Mouse (Mus musculus): Measurements from ENCODE around the gene Paqr9. TPM values are rescaled to one million over a fixed set of nuclear protein-coding genes. Genes with fewer than 3 reads are reported as not detected.

The Paqr9 gene
- polyA plus RNA-seq, 1 experiment from 2014 or later: 0.29 TPM

DNA sequence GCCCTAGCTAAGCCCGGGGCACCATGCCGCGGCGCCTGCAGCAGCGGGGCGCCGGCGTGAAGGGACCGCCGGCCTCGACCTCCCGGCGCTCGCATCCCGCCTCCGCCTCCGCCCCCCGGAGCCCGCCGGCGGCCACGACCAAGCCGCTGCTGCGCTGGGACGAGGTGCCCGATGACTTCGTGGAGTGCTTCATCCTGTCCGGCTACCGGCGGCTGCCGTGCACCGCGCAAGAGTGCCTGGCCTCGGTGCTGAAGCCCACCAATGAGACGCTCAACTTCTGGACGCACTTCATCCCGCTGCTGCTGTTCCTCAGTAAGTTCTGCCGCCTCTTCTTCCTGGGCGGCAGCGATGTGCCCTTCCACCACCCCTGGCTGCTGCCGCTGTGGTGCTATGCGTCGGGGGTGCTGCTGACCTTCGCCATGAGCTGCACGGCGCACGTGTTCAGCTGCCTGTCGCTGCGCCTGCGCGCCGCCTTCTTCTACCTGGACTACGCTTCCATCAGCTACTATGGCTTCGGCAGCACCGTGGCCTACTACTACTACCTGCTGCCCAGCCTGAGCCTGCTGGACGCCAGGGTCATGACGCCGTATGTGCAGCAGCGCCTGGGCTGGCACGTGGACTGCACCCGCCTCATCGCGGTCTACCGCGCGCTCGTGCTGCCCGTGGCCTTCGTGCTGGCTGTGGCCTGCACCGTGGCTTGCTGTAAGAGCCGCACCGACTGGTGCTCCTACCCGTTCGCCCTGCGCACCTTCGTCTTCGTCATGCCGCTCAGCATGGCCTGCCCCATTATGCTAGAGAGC is 679 bp downstream of the Paqr9 start:
- ATAC-seq (replicated peaks; ENCODE audit: insufficient number of reproducible peaks, low FRiP score, low TSS enrichment, low read depth): peak; percentile 66
- no peaks in the 10 kb centered on the region for H3K4me1 ChIP-seq (ENCODE audit: control insufficient read depth, insufficient read depth, low read length)
- H3K4me3 ChIP-seq (ENCODE audit: low read depth, low read length): peak overlapping the region; percentile 59
- peak overlapping the region; percentile 62 for H3K9ac ChIP-seq (replicated peaks; ENCODE audit: low read length)
- no peaks in the 10 kb centered on the region for H3K36me3 ChIP-seq (replicated peaks; ENCODE audit: control insufficient read depth, insufficient read depth, low read depth, low read length)
- H3K9me3 ChIP-seq (replicated peaks; ENCODE audit: control insufficient read depth, low read length): no peaks in the 10 kb centered on the region
- 14% methylated on average over 74 of the region's 78 CpGs for WGBS
- no peak overlapping the region for H3K27ac ChIP-seq (replicated peaks; ENCODE audit: low read depth, low read length)
- H3K4me2 ChIP-seq (ENCODE audit: low read depth, low read length): peak overlapping the region; percentile 97
- H3K27me3 ChIP-seq (ENCODE audit: control insufficient read depth, insufficient read depth, low read length): peaks cover 31% of the 10 kb centered on the region
- peak; percentile 34 for DNase-seq (ENCODE audit: low spot score)

DNA sequence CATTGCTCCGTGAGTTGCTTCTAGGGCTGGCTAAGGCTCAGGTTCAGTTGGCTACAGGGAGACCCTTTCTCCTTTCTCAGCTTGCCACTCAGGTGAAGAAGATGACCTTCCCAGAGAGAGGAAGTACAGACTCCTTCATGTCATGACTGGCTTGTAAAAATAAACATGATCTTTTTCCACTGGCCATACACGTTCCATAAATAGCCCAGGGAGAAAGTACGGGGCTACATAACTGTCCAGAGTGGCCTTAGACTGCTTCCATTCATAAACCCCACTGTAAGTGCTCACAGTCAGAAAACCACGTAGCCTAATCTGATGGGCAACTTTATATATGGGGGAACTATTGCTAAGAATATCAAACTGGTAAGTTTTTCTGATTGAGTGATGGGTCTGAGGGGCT is 4.6 kb downstream of the Paqr9 start:
- DNase-seq (ENCODE audit: low spot score) (no peak), ATAC-seq (replicated peaks; ENCODE audit: insufficient number of reproducible peaks, low FRiP score, low TSS enrichment, low read depth) (no peak)
- no peaks in the 10 kb centered on the region for H3K9me3 ChIP-seq (replicated peaks; ENCODE audit: control insufficient read depth, low read length)
- H3K4me1 ChIP-seq (ENCODE audit: control insufficient read depth, insufficient read depth, low read length): no peaks in the 10 kb centered on the region
- H3K4me2 ChIP-seq (ENCODE audit: low read depth, low read length): no peak overlapping the region
- WGBS: 60% methylated on average over 4 of the region's 4 CpGs
- no peak overlapping the region for H3K9ac ChIP-seq (replicated peaks; ENCODE audit: low read length)
- peaks cover 22% of the 10 kb centered on the region for H3K27me3 ChIP-seq (ENCODE audit: control insufficient read depth, insufficient read depth, low read length)
- no peaks in the 10 kb centered on the region for H3K36me3 ChIP-seq (replicated peaks; ENCODE audit: control insufficient read depth, insufficient read depth, low read depth, low read length)
- no peak overlapping the region for H3K4me3 ChIP-seq (ENCODE audit: low read depth, low read length)
- H3K27ac ChIP-seq (replicated peaks; ENCODE audit: low read depth, low read length): no peak overlapping the region

DNA sequence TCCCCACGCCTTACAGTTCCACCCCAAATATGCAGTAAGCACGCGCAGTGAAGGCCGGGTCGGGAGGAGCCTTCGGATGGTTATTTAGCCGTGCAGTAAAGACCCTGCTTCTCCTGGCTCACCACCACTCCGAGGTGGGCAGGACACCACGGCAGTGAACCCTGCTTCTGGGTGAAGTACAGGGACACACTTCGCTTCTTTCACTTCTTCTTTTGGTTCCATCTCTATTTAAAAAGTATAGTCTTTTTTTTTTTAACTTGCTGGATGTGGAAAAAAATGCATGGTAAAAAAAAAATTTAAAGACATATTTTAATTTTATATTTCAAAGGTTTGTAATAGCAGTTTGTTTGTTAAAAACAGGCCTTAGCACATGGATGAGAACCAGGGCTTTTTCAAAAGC is 6.9 kb downstream of the Paqr9 start:
- no peaks in the 10 kb centered on the region for H3K9me3 ChIP-seq (replicated peaks; ENCODE audit: control insufficient read depth, low read length)
- no peak for DNase-seq (ENCODE audit: low spot score)
- no peak for ATAC-seq (replicated peaks; ENCODE audit: insufficient number of reproducible peaks, low FRiP score, low TSS enrichment, low read depth)
- H3K4me3 ChIP-seq (ENCODE audit: low read depth, low read length): no peak overlapping the region
- WGBS: 89% methylated on average over 10 of the region's 10 CpGs
- no peak overlapping the region for H3K4me2 ChIP-seq (ENCODE audit: low read depth, low read length)
- H3K27ac ChIP-seq (replicated peaks; ENCODE audit: low read depth, low read length): no peak overlapping the region
- H3K4me1 ChIP-seq (ENCODE audit: control insufficient read depth, insufficient read depth, low read length): no peaks in the 10 kb centered on the region
- peaks cover 2% of the 10 kb centered on the region for H3K27me3 ChIP-seq (ENCODE audit: control insufficient read depth, insufficient read depth, low read length)
- no peak overlapping the region for H3K9ac ChIP-seq (replicated peaks; ENCODE audit: low read length)
- H3K36me3 ChIP-seq (replicated peaks; ENCODE audit: control insufficient read depth, insufficient read depth, low read depth, low read length): no peaks in the 10 kb centered on the region

DNA sequence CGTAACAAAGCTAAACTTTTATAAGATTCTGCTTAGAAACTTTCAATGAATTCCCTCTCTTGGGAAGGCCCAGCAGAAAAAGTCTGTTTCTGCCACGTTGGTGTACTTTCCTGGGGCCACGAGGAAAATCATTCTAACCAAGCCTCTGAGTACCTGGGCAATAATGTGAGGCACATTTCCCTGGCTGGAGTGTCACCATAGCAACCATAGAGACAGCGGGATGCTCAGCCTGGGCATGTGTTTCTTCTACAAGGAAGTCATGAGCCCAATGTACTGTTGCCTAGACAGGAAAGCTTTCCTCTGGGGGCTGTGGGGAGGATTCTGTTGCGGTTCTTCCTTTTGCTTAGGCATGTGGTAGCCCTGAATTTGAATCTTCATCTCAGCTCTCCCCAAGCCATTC is 7.5 kb downstream of the Paqr9 start:
- Histone ChIP-seq H3K36me3 (replicated peaks; ENCODE audit: control insufficient read depth, insufficient read depth, low read depth, low read length) (no peaks in the 10 kb centered on the region), H3K9me3 (replicated peaks; ENCODE audit: control insufficient read depth, low read length) (no peaks in the 10 kb centered on the region), H3K4me1 (ENCODE audit: control insufficient read depth, insufficient read depth, low read length) (no peaks in the 10 kb centered on the region), H3K4me3 (ENCODE audit: low read depth, low read length) (no peak overlapping the region), H3K9ac (replicated peaks; ENCODE audit: low read length) (no peak overlapping the region), H3K27ac (replicated peaks; ENCODE audit: low read depth, low read length) (no peak overlapping the region), H3K4me2 (ENCODE audit: low read depth, low read length) (no peak overlapping the region), H3K27me3 (ENCODE audit: control insufficient read depth, insufficient read depth, low read length) (no peaks in the 10 kb centered on the region)
- no peak for DNase-seq (ENCODE audit: low spot score)
- no peak for ATAC-seq (replicated peaks; ENCODE audit: insufficient number of reproducible peaks, low FRiP score, low TSS enrichment, low read depth)
- WGBS: 62% methylated on average over 5 of the region's 5 CpGs

DNA sequence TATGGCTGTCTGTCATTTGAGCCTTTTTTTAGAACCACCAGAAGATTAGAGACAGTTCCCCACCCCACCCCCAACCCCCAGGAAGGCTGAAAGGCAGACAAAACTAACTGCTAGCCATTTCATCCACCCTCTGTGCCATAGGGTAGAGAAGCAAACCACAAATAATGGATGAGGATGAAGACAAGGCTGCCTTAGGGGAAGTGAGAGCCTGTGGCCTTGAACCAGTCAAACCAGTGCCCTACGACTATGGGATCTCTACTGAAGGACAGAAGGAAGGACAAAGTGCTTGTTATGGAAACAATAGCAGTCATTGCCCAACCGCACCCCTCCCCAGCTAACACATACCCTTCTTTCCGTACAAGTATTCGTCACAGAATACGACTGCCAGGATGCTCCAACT is 9.8 kb downstream of the Paqr9 start:
- 90% methylated on average over 5 of the region's 5 CpGs for WGBS
- Histone ChIP-seq H3K9me3 (replicated peaks; ENCODE audit: control insufficient read depth, low read length) (no peaks in the 10 kb centered on the region), H3K4me2 (ENCODE audit: low read depth, low read length) (no peak overlapping the region), H3K4me1 (ENCODE audit: control insufficient read depth, insufficient read depth, low read length) (no peaks in the 10 kb centered on the region), H3K36me3 (replicated peaks; ENCODE audit: control insufficient read depth, insufficient read depth, low read depth, low read length) (no peaks in the 10 kb centered on the region), H3K4me3 (ENCODE audit: low read depth, low read length) (no peak overlapping the region), H3K27ac (replicated peaks; ENCODE audit: low read depth, low read length) (no peak overlapping the region), H3K9ac (replicated peaks; ENCODE audit: low read length) (no peak overlapping the region), H3K27me3 (ENCODE audit: control insufficient read depth, insufficient read depth, low read length) (no peaks in the 10 kb centered on the region)
- no peak for ATAC-seq (replicated peaks; ENCODE audit: insufficient number of reproducible peaks, low FRiP score, low TSS enrichment, low read depth)
- DNase-seq (ENCODE audit: low spot score): no peak

DNA sequence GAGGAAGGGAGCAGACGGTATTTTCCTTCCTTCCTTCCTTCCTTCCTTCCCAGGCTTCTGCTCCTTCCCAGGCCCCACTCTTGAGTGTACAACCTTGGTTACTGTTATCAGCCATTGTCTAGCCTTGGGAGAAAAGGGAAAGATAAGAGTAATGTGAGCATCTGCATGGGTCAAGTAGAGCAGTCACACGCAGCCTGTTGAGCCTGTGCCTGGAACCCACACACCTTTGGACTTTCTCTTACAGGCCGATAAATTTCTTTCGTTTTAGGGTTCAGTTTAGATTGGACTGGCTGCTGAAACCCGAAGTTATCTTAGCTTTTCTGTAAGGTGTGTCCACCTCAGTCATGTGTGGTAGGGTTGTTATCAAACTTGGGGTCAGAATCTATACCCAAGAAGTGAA is 10.5 kb downstream of the Paqr9 start:
- Histone ChIP-seq H3K4me1 (ENCODE audit: control insufficient read depth, insufficient read depth, low read length) (no peaks in the 10 kb centered on the region), H3K4me3 (ENCODE audit: low read depth, low read length) (no peak overlapping the region), H3K4me2 (ENCODE audit: low read depth, low read length) (no peak overlapping the region), H3K36me3 (replicated peaks; ENCODE audit: control insufficient read depth, insufficient read depth, low read depth, low read length) (no peaks in the 10 kb centered on the region), H3K9me3 (replicated peaks; ENCODE audit: control insufficient read depth, low read length) (no peaks in the 10 kb centered on the region), H3K9ac (replicated peaks; ENCODE audit: low read length) (no peak overlapping the region), H3K27me3 (ENCODE audit: control insufficient read depth, insufficient read depth, low read length) (no peaks in the 10 kb centered on the region), H3K27ac (replicated peaks; ENCODE audit: low read depth, low read length) (no peak overlapping the region)
- 92% methylated on average over 5 of the region's 5 CpGs for WGBS
- ATAC-seq (replicated peaks; ENCODE audit: insufficient number of reproducible peaks, low FRiP score, low TSS enrichment, low read depth) (no peak), DNase-seq (ENCODE audit: low spot score) (no peak)

DNA sequence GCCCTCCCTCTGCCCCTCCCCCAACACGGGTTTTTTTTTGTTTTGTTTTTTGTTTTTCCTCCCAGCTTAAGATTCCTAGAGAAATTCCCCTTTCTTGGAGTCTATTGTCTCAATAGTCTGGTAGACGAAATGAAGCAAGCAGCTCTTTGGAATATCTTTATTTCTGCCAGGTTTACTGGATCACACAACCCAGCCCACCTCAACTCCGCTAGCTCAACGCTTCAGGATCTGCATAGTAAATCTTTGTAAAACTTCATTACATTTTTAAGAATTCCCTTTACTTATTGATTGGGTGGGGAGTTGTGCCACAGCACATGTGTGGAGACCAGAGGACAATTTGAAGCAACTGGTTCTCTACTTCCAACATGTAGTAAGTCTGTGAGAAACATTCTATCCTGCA is 11.1 kb downstream of the Paqr9 start:
- Histone ChIP-seq H3K9ac (replicated peaks; ENCODE audit: low read length) (no peak overlapping the region), H3K4me2 (ENCODE audit: low read depth, low read length) (no peak overlapping the region), H3K4me1 (ENCODE audit: control insufficient read depth, insufficient read depth, low read length) (no peaks in the 10 kb centered on the region), H3K27me3 (ENCODE audit: control insufficient read depth, insufficient read depth, low read length) (no peaks in the 10 kb centered on the region), H3K36me3 (replicated peaks; ENCODE audit: control insufficient read depth, insufficient read depth, low read depth, low read length) (no peaks in the 10 kb centered on the region), H3K27ac (replicated peaks; ENCODE audit: low read depth, low read length) (no peak overlapping the region), H3K9me3 (replicated peaks; ENCODE audit: control insufficient read depth, low read length) (no peaks in the 10 kb centered on the region), H3K4me3 (ENCODE audit: low read depth, low read length) (no peak overlapping the region)
- no peak for DNase-seq (ENCODE audit: low spot score)
- ATAC-seq (replicated peaks; ENCODE audit: insufficient number of reproducible peaks, low FRiP score, low TSS enrichment, low read depth): no peak
- 88% methylated on average over 4 of the region's 4 CpGs for WGBS

DNA sequence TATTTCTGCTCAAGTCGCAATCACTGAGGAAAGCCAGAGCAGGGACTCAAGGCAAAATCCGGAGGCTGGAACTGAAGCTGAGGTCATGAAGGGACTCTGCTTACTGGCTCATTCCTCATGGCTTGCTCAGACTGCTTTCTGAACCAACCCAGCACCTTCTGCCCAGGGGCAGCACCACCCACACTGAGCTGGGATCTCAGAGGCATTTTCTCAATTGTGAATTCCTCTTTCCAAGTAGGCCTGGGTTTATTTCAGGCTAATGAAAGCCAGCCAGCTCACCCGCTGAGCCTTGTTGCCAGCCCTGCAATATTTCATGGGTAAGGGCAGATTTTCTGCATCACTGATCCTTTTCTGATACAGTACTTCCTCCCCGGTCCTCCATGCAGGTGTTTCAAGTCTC is 12.0 kb downstream of the Paqr9 start:
- H3K4me2 ChIP-seq (ENCODE audit: low read depth, low read length): no peak overlapping the region
- no peak overlapping the region for H3K4me3 ChIP-seq (ENCODE audit: low read depth, low read length)
- 85% methylated on average over 4 of the region's 4 CpGs for WGBS
- H3K4me1 ChIP-seq (ENCODE audit: control insufficient read depth, insufficient read depth, low read length): no peaks in the 10 kb centered on the region
- DNase-seq (ENCODE audit: low spot score) (no peak), ATAC-seq (replicated peaks; ENCODE audit: insufficient number of reproducible peaks, low FRiP score, low TSS enrichment, low read depth) (no peak)
- H3K27me3 ChIP-seq (ENCODE audit: control insufficient read depth, insufficient read depth, low read length): no peaks in the 10 kb centered on the region
- H3K9ac ChIP-seq (replicated peaks; ENCODE audit: low read length): no peak overlapping the region
- no peaks in the 10 kb centered on the region for H3K9me3 ChIP-seq (replicated peaks; ENCODE audit: control insufficient read depth, low read length)
- no peaks in the 10 kb centered on the region for H3K36me3 ChIP-seq (replicated peaks; ENCODE audit: control insufficient read depth, insufficient read depth, low read depth, low read length)
- H3K27ac ChIP-seq (replicated peaks; ENCODE audit: low read depth, low read length): no peak overlapping the region
